Mouse (Mus musculus) MEL (cell line): Measurements from ENCODE around the gene Whrn.

Source experiments
- CTCF ChIP-seq, 3 experiments: IDR thresholded peaks in 2 of 3; conservative IDR thresholded peaks in 1 of 3; 2 replicates each; pipeline ENCODE4 v1.5.1; 2011 to 2012; ENCODE audit warnings: low read length in 3 of 3, low read depth in 2 of 3, mild to moderate bottlenecking in 2 of 3, improper control_type of control experiment in 1 of 3, inconsistent platforms in 1 of 3, mixed read lengths in 1 of 3, moderate library complexity in 1 of 3; ENCODE audit not compliant: control insufficient read depth in 1 of 3, insufficient read depth in 1 of 3, poor library complexity in 1 of 3, severe bottlenecking in 1 of 3
- GATA1 ChIP-seq: IDR thresholded peaks from 2 replicates; pipeline ENCODE4 v1.6.1; 2011; ENCODE audit warnings: low read depth, low read length, improper control_type of control experiment
- HCFC1 ChIP-seq: IDR thresholded peaks from 2 replicates; pipeline ENCODE4 v1.6.1; 2012; ENCODE audit warnings: low read depth, mild to moderate bottlenecking, inconsistent platforms, low read length, improper control_type of control experiment, moderate library complexity
- MAX ChIP-seq: IDR thresholded peaks from 2 replicates; pipeline ENCODE4 v1.6.1; 2011; ENCODE audit warnings: low read length, improper control_type of control experiment
- NRF1 ChIP-seq: IDR thresholded peaks from 2 replicates; pipeline ENCODE4 v1.6.1; 2014; ENCODE audit warnings: low read depth, mild to moderate bottlenecking, inconsistent platforms, low read length, improper control_type of control experiment, moderate library complexity; ENCODE audit not compliant: poor library complexity, insufficient read depth, severe bottlenecking
- POLR2A ChIP-seq, 2 experiments: IDR thresholded peaks; 2 replicates each; pipeline ENCODE4 v1.6.1; 2011 to 2012; ENCODE audit warnings: low read length in 2 of 2, mild to moderate bottlenecking in 2 of 2, control low read depth in 1 of 2, improper control_type of control experiment in 1 of 2, low read depth in 1 of 2, moderate library complexity in 1 of 2; ENCODE audit not compliant: control insufficient read depth in 1 of 2, insufficient read depth in 1 of 2, poor library complexity in 1 of 2
- POLR2AphosphoS2 ChIP-seq: IDR thresholded peaks from 2 replicates; pipeline ENCODE4 v1.6.1; 2011; ENCODE audit warnings: low read length, improper control_type of control experiment
- USF1 ChIP-seq: IDR thresholded peaks from 2 replicates; pipeline ENCODE4 v1.6.1; 2014; ENCODE audit warnings: low read depth, mild to moderate bottlenecking, inconsistent platforms, low read length, improper control_type of control experiment, moderate library complexity

GRCm38 (mm10) chr4:63444362-63445066 is 51.3 kb downstream of the Whrn start:
- TF ChIP-seq NRF1 (no peak), POLR2A (IDR thresholded peaks at IDR 0.05; ENCODE audit: control insufficient read depth in 1 of 2, insufficient read depth in 1 of 2, low read depth in 1 of 2, low read length in 2 of 2, poor library complexity in 1 of 2) (no peak), MAX (no peak), CTCF (IDR thresholded peaks at IDR 0.05 in 2 of 3, conservative IDR thresholded peaks at IDR 0.05 in 1 of 3; ENCODE audit: control insufficient read depth in 1 of 3, insufficient read depth in 1 of 3, low read depth in 2 of 3, low read length in 3 of 3, poor library complexity in 1 of 3, severe bottlenecking in 1 of 3) (no peak), USF1 (no peak), GATA1 (no peak), HCFC1 (no peak), POLR2AphosphoS2 (no peak)
